8 mouse cellular contexts compared by ENCODE assay signal in the genomic region with DNA sequence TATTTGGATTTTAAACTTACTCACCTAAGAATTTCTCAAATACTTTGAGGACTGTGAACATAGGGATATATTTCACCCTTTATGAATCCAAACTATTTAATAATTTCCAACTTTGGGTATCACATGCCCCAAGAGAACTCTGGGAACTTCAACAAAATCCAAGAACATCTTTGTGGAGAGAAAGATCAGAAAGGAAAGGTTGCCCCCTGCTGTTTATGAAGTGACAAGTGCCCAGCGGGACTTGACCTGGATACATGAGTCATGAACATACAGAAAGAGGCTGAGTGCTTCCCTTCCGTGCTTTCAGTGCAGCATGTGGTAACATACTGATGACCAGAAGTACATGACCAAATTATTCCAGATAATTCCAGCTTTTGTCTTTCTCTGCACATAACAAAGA.
DNase-seq lines count a peak whose midpoint lies in the region; ATAC-seq and TF ChIP-seq lines count a peak whose summit lies in the region.

No protein-coding gene starts in this region.

- TF ChIP-seq POLR2A in CH12.LX (IDR thresholded peaks at IDR 0.05; ENCODE audit: low read depth, low read length): no peak
- TF ChIP-seq POLR2A in brain, embryonic 14.5 days (IDR thresholded peaks at IDR 0.05; ENCODE audit: borderline replicate concordance, extremely low read depth, insufficient read depth, insufficient read length, poor library complexity, severe bottlenecking): no peak
- no peak for TF ChIP-seq POLR2A in limb, embryonic 14.5 days (IDR thresholded peaks at IDR 0.05; ENCODE audit: borderline replicate concordance, extremely low read depth, insufficient read depth, insufficient read length)

- H3K79me2 ChIP-seq in CH12.LX (replicated peaks; ENCODE audit: control insufficient read depth, extremely low read depth, insufficient read depth, poor library complexity, severe bottlenecking): no peaks in the 10 kb centered on the region

- in situ Hi-C loops in CH12.LX (cut with MboI; ENCODE audit: low pct_ligation_motif_present, low pct_unique_long_range_greater_than_20kb, low sequenced_read_pairs): loop anchor here (25.0 kb wide), 1 partner anchor 191 kb away; no protein-coding TSS in a partner anchor

- no peaks in the 10 kb centered on the region for H3K36me3 ChIP-seq in hindbrain, embryonic 10.5 days
- H3K36me3 ChIP-seq in hindbrain, embryonic 16.5 days (ENCODE audit: control insufficient read depth, insufficient read depth, low read length): no peaks in the 10 kb centered on the region
- no peaks in the 10 kb centered on the region for H3K36me3 ChIP-seq in CH12.LX (replicated peaks in 1 of 2; ENCODE audit: control insufficient read depth in 1 of 2, insufficient read depth in 1 of 2, low read length in 1 of 2)
- H3K36me3 ChIP-seq in limb, embryonic 14.5 days (ENCODE audit: control insufficient read depth, insufficient read depth, low read length): no peaks in the 10 kb centered on the region

- no peaks in the 10 kb centered on the region for H3K4me1 ChIP-seq in hindbrain, embryonic 10.5 days (replicated peaks)
- no peaks in the 10 kb centered on the region for H3K4me1 ChIP-seq in hindbrain, embryonic 16.5 days (ENCODE audit: control insufficient read depth, insufficient read depth, low read depth, low read length)
- no peaks in the 10 kb centered on the region for H3K4me1 ChIP-seq in CH12.LX (ENCODE audit: control insufficient read depth in 1 of 2, insufficient read depth in 2 of 2)
- H3K4me1 ChIP-seq in limb, embryonic 14.5 days (ENCODE audit: control insufficient read depth, insufficient read depth, low read length): no peaks in the 10 kb centered on the region

- no peak overlapping the region for H3K9ac ChIP-seq in hindbrain, embryonic 16.5 days (ENCODE audit: low read depth, low read length)
- H3K9ac ChIP-seq in CH12.LX (ENCODE audit: insufficient read depth, low read depth): no peak overlapping the region
- no peak overlapping the region for H3K9ac ChIP-seq in limb, embryonic 14.5 days (ENCODE audit: low read depth, low read length, severe bottlenecking)

- no peak overlapping the region for H3K4me2 ChIP-seq in hindbrain, embryonic 16.5 days (ENCODE audit: low read length)
- no peak overlapping the region for H3K4me2 ChIP-seq in CH12.LX (ENCODE audit: insufficient read depth, low read depth, poor library complexity, severe bottlenecking)
- no peak overlapping the region for H3K4me2 ChIP-seq in limb, embryonic 14.5 days (replicated peaks; ENCODE audit: low read depth, low read length, severe bottlenecking)

- no peak for ATAC-seq in hindbrain, embryonic 16.5 days
- ATAC-seq in limb, embryonic 14.5 days (ENCODE audit: low FRiP score, low read depth): peak; percentile 76

- WGBS in hindbrain, embryonic 10.5 days: 24% methylated on average over 2 of the region's 2 CpGs
- WGBS in hindbrain, embryonic 16.5 days: 23% methylated on average over 2 of the region's 2 CpGs
- 10% methylated on average over 2 of the region's 2 CpGs for WGBS in limb, embryonic 14.5 days

- dilution Hi-C loops in CH12.LX (cut with MboI; ENCODE audit: extremely low pct_ligation_motif_present, extremely low pct_unique_long_range_greater_than_20kb, low sequenced_read_pairs): no loop called here

- intact Hi-C loops in heart, postnatal 36 days (cut with DNase I): loop anchor here (1.0 to 5.0 kb wide), 4 partner anchors 126 to 883 kb away; a partner anchor contains a TSS

- peak; percentile 35 for DNase-seq in hindbrain, embryonic 10.5 days (ENCODE audit: low spot score)
- DNase-seq in CH12.LX (ENCODE audit: extremely low read depth): peak; percentile 61
- peak; percentile 59 for DNase-seq in brain, embryonic 14.5 days (ENCODE audit: low read depth)
- DNase-seq in heart, postnatal 36 days: peak; percentile 25 to 34
- DNase-seq in limb, embryonic 14.5 days (ENCODE audit: low spot score): peak; percentile 83
- peak; percentile 18 for DNase-seq in telencephalon, adult 2 months (ENCODE audit: low read depth, low spot score)
- no peak for DNase-seq in thymus, postnatal 10 days (ENCODE audit: low spot score in 2 of 2)

- no peak overlapping the region for H3K27ac ChIP-seq in hindbrain, embryonic 10.5 days
- no peak overlapping the region for H3K27ac ChIP-seq in hindbrain, embryonic 16.5 days (ENCODE audit: low read depth, low read length)
- no peak overlapping the region for H3K27ac ChIP-seq in CH12.LX (ENCODE audit: insufficient read depth, low read depth)
- H3K27ac ChIP-seq in limb, embryonic 14.5 days (replicated peaks; ENCODE audit: low read depth, low read length): no peak overlapping the region

- no peak for TF ChIP-seq EP300 in CH12.LX (IDR thresholded peaks at IDR 0.05; ENCODE audit: low read length)

- peak; percentile 63 for TF ChIP-seq RAD21 in CH12.LX (IDR thresholded peaks at IDR 0.05; ENCODE audit: low read depth, low read length)

- H3K9me3 ChIP-seq in hindbrain, embryonic 10.5 days: peaks cover 10% of the 10 kb centered on the region
- H3K9me3 ChIP-seq in hindbrain, embryonic 16.5 days (ENCODE audit: control insufficient read depth, low read length): 0 out of 2 replicates have a peak, but pooled peaks cover 3% of the 10 kb centered on the region
- peaks cover 3% of the 10 kb centered on the region for H3K9me3 ChIP-seq in CH12.LX (replicated peaks; ENCODE audit: low read length)
- H3K9me3 ChIP-seq in limb, embryonic 14.5 days (ENCODE audit: control insufficient read depth, low read length): no peaks in the 10 kb centered on the region; the same call in 1 of the 2 replicates

- TF ChIP-seq CTCF in CH12.LX (conservative IDR thresholded peaks at IDR 0.05 in 1 of 2, IDR thresholded peaks at IDR 0.05 in 1 of 2; ENCODE audit: low read depth in 2 of 2, low read length in 2 of 2): peak; percentile 29 to 59; a peak in 3 of 4 replicates
- TF ChIP-seq CTCF in brain, embryonic 14.5 days (IDR thresholded peaks at IDR 0.05; ENCODE audit: borderline replicate concordance, extremely low read depth, insufficient read depth, insufficient read length): peak; percentile 47; the same call in 1 of the 2 replicates

- no peaks in the 10 kb centered on the region for H3K27me3 ChIP-seq in hindbrain, embryonic 10.5 days (ENCODE audit: insufficient read depth, poor library complexity, severe bottlenecking)
- no peaks in the 10 kb centered on the region for H3K27me3 ChIP-seq in hindbrain, embryonic 16.5 days (replicated peaks; ENCODE audit: control insufficient read depth, insufficient read depth, low read length)
- H3K27me3 ChIP-seq in CH12.LX (replicated peaks): no peaks in the 10 kb centered on the region
- H3K27me3 ChIP-seq in limb, embryonic 14.5 days (ENCODE audit: control insufficient read depth, insufficient read depth, low read length): no peaks in the 10 kb centered on the region

- no peak overlapping the region for H3K4me3 ChIP-seq in hindbrain, embryonic 10.5 days
- H3K4me3 ChIP-seq in hindbrain, embryonic 16.5 days (ENCODE audit: low read length): no peak overlapping the region
- H3K4me3 ChIP-seq in CH12.LX (replicated peaks in 1 of 3; ENCODE audit: low read depth in 2 of 3, low read length in 2 of 3, poor library complexity in 1 of 3): no peak overlapping the region
- no peak overlapping the region for H3K4me3 ChIP-seq in limb, embryonic 14.5 days (replicated peaks; ENCODE audit: low read length)

TF ChIP-seq in CH12.LX, 34 proteins besides CTCF, POLR2A, EP300 and RAD21:
- TF ChIP-seq NRF1 (IDR thresholded peaks at IDR 0.05; ENCODE audit: low read depth, low read length) (no peak), TCF12 (IDR thresholded peaks at IDR 0.05; ENCODE audit: low read depth, low read length) (no peak), SMC3 (IDR thresholded peaks at IDR 0.05; ENCODE audit: low read depth, low read length) (peak; percentile 44), MAFK (IDR thresholded peaks at IDR 0.05; ENCODE audit: insufficient replicate concordance, low read length) (no peak), IRF4 (IDR thresholded peaks at IDR 0.05; ENCODE audit: low read depth, low read length) (no peak), ZKSCAN1 (IDR thresholded peaks at IDR 0.05; ENCODE audit: borderline replicate concordance, low read depth, low read length) (no peak), ZMIZ1 (IDR thresholded peaks at IDR 0.05; ENCODE audit: low read depth, low read length) (no peak), ZC3H11A (IDR thresholded peaks at IDR 0.05; ENCODE audit: low read depth, low read length) (no peak), JUND (conservative IDR thresholded peaks at IDR 0.05; ENCODE audit: low read depth, low read length) (no peak)

Comparison
In these comparisons a context has a peak if more than half of its experiments do, and no peak if none do; other contexts are left out.
1. DNase-seq: peak in hindbrain, embryonic 10.5 days (single experiment), CH12.LX (single experiment), brain, embryonic 14.5 days (single experiment), heart, postnatal 36 days (2 of 2), limb, embryonic 14.5 days (single experiment) and telencephalon, adult 2 months (single experiment); none in thymus, postnatal 10 days (0 of 2).